Mouse (Mus musculus) CH12.LX (cell line): ENCODE data around the gene Fermt1. TPM values are rescaled to one million over a fixed set of nuclear protein-coding genes. Genes with fewer than 3 reads are reported as not detected.

ENCODE experiments used
- DNase-seq: peaks from one replicate; pipeline ENCODE4 v3.0.0-alpha.2; 2013; ENCODE audit errors: extremely low read depth
- H3K27ac ChIP-seq: 2 replicates; pipeline ENCODE4 v1.5.1; 2012; ENCODE audit warnings: low read depth, mild to moderate bottlenecking, control low read depth, moderate library complexity; ENCODE audit not compliant: insufficient read depth
- H3K27me3 ChIP-seq: replicated peaks from 2 replicates; pipeline ENCODE3; 2012; ENCODE audit warnings: inconsistent platforms
- H3K36me3 ChIP-seq, 2 experiments: replicated peaks in 1 of 2; 2 replicates each; pipeline versions ENCODE3 to v1.6.1; 2012; ENCODE audit warnings: inconsistent platforms in 1 of 2, low read length in 1 of 2, mild to moderate bottlenecking in 1 of 2, mixed read lengths in 1 of 2, moderate library complexity in 1 of 2; ENCODE audit not compliant: control insufficient read depth in 1 of 2, insufficient read depth in 1 of 2
- H3K4me1 ChIP-seq, 2 experiments: 2 replicates each; pipeline ENCODE4 v1.6.1; 2012; ENCODE audit warnings: inconsistent platforms in 1 of 2, moderate library complexity in 1 of 2; ENCODE audit not compliant: insufficient read depth in 2 of 2, control insufficient read depth in 1 of 2
- H3K4me2 ChIP-seq: 2 replicates; pipeline ENCODE4 v1.6.1; 2012; ENCODE audit warnings: low read depth, mild to moderate bottlenecking, control low read depth; ENCODE audit not compliant: poor library complexity, insufficient read depth, severe bottlenecking
- H3K4me3 ChIP-seq, 3 experiments: fragments of 150-350 bp in 1 of 3; sonication (generic) in 1 of 3; replicated peaks in 1 of 3; 2 replicates each; pipeline versions ENCODE3 to v1.5.1; 2011 to 2012; ENCODE audit warnings: low read depth in 2 of 3, low read length in 2 of 3, mild to moderate bottlenecking in 2 of 3, moderate library complexity in 2 of 3, control low read depth in 1 of 3, improper control_type of control experiment in 1 of 3, inconsistent platforms in 1 of 3, mixed read lengths in 1 of 3; ENCODE audit not compliant: poor library complexity in 1 of 3
- H3K79me2 ChIP-seq: replicated peaks from 2 replicates; pipeline ENCODE4 v1.6.1; 2012; ENCODE audit warnings: mild to moderate bottlenecking, moderate library complexity; ENCODE audit not compliant: control insufficient read depth, poor library complexity, insufficient read depth, severe bottlenecking; ENCODE audit errors: extremely low read depth
- H3K9ac ChIP-seq: 2 replicates; pipeline ENCODE4 v1.6.1; 2012; ENCODE audit warnings: low read depth, mild to moderate bottlenecking, control low read depth, moderate library complexity; ENCODE audit not compliant: insufficient read depth
- H3K9me3 ChIP-seq: replicated peaks from 2 replicates; pipeline ENCODE3; 2012; ENCODE audit warnings: low read length, inconsistent platforms, mixed read lengths
- CHD2 ChIP-seq: IDR thresholded peaks from 2 replicates; pipeline ENCODE4 v1.6.1; 2011; ENCODE audit warnings: low read length, improper control_type of control experiment
- CTCF ChIP-seq, 2 experiments: IDR thresholded peaks in 1 of 2; conservative IDR thresholded peaks in 1 of 2; 2 replicates each; pipeline ENCODE4 v1.5.1; 2011 to 2012; ENCODE audit warnings: low read depth in 2 of 2, low read length in 2 of 2, improper control_type of control experiment in 1 of 2, inconsistent platforms in 1 of 2, mild to moderate bottlenecking in 1 of 2, moderate library complexity in 1 of 2
- E2F4 ChIP-seq: IDR thresholded peaks from 2 replicates; pipeline ENCODE4 v1.6.1; 2011; ENCODE audit warnings: low read depth, low read length, improper control_type of control experiment; ENCODE audit not compliant: insufficient replicate concordance
- ELF1 ChIP-seq: IDR thresholded peaks from 2 replicates; pipeline ENCODE4 v1.6.1; 2014; ENCODE audit warnings: low read depth, mild to moderate bottlenecking, inconsistent platforms, low read length, improper control_type of control experiment
- EP300 ChIP-seq: IDR thresholded peaks from 2 replicates; pipeline ENCODE4 v1.6.1; 2011; ENCODE audit warnings: low read length, improper control_type of control experiment
- ETS1 ChIP-seq: conservative IDR thresholded peaks from 2 replicates; pipeline ENCODE4 v1.6.1; 2012; ENCODE audit warnings: low read depth, mild to moderate bottlenecking, inconsistent platforms, low read length, improper control_type of control experiment, moderate library complexity
- HCFC1 ChIP-seq: IDR thresholded peaks from 2 replicates; pipeline ENCODE4 v1.6.1; 2012; ENCODE audit warnings: low read depth, mild to moderate bottlenecking, inconsistent platforms, low read length, improper control_type of control experiment
- IRF4 ChIP-seq: IDR thresholded peaks from 2 replicates; pipeline ENCODE4 v1.6.1; 2014; ENCODE audit warnings: low read depth, mild to moderate bottlenecking, inconsistent platforms, low read length, improper control_type of control experiment
- JUN ChIP-seq: IDR thresholded peaks from 2 replicates; pipeline ENCODE4 v1.6.1; 2011; ENCODE audit warnings: low read depth, mild to moderate bottlenecking, low read length, improper control_type of control experiment, moderate library complexity; ENCODE audit not compliant: insufficient read depth
- KAT2A ChIP-seq: IDR thresholded peaks from 2 replicates; pipeline ENCODE4 v1.6.1; 2012; ENCODE audit warnings: low read length, improper control_type of control experiment, inconsistent platforms; ENCODE audit not compliant: insufficient replicate concordance
- MAX ChIP-seq: IDR thresholded peaks from 2 replicates; pipeline ENCODE4 v1.6.1; 2011; ENCODE audit warnings: low read length, improper control_type of control experiment
- MAZ ChIP-seq: IDR thresholded peaks from 2 replicates; pipeline ENCODE4 v1.6.1; 2012; ENCODE audit warnings: low read depth, mild to moderate bottlenecking, inconsistent platforms, low read length, improper control_type of control experiment, moderate library complexity
- NELFE ChIP-seq: IDR thresholded peaks from 2 replicates; pipeline ENCODE4 v1.6.1; 2011; ENCODE audit warnings: low read depth, low read length, improper control_type of control experiment
- NRF1 ChIP-seq: IDR thresholded peaks from 2 replicates; pipeline ENCODE4 v1.6.1; 2014; ENCODE audit warnings: low read depth, mild to moderate bottlenecking, inconsistent platforms, low read length, improper control_type of control experiment, moderate library complexity
- PAX5 ChIP-seq: IDR thresholded peaks from 2 replicates; pipeline ENCODE4 v1.6.1; 2012; ENCODE audit warnings: low read length, inconsistent platforms, mixed read lengths
- POLR2A ChIP-seq: IDR thresholded peaks from 2 replicates; pipeline ENCODE4 v1.6.1; 2011; ENCODE audit warnings: low read depth, mild to moderate bottlenecking, improper control_type of control experiment, low read length
- POLR2AphosphoS2 ChIP-seq: IDR thresholded peaks from 2 replicates; pipeline ENCODE4 v1.6.1; 2011; ENCODE audit warnings: low read depth, low read length, improper control_type of control experiment
- SIN3A ChIP-seq: IDR thresholded peaks from 2 replicates; pipeline ENCODE4 v1.6.1; 2012; ENCODE audit warnings: low read length, improper control_type of control experiment, inconsistent platforms
- USF2 ChIP-seq: conservative IDR thresholded peaks from 2 replicates; pipeline ENCODE4 v1.6.1; 2011; ENCODE audit warnings: low read depth, low read length, improper control_type of control experiment
- ZC3H11A ChIP-seq: IDR thresholded peaks from 2 replicates; pipeline ENCODE4 v1.6.1; 2012; ENCODE audit warnings: low read depth, mild to moderate bottlenecking, inconsistent platforms, low read length, improper control_type of control experiment
- ZMIZ1 ChIP-seq: IDR thresholded peaks from 2 replicates; pipeline ENCODE4 v1.6.1; 2012; ENCODE audit warnings: low read depth, mild to moderate bottlenecking, inconsistent platforms, low read length, improper control_type of control experiment
- ZNF384 ChIP-seq: IDR thresholded peaks from 2 replicates; pipeline ENCODE4 v1.6.1; 2012; ENCODE audit warnings: low read depth, low read length, improper control_type of control experiment, inconsistent platforms
- dilution Hi-C: fragments of 300-500 bp; cut with MboI; formaldehyde crosslinking; loops from 2 replicates; pipeline ENCODE4 v1.14.3; 2020; ENCODE audit warnings: low sequenced_read_pairs; ENCODE audit not compliant: extremely low pct_unique_long_range_greater_than_20kb, extremely low pct_ligation_motif_present
- in situ Hi-C: fragments of 300-500 bp; cut with MboI; formaldehyde crosslinking; loops from 3 replicates; pipeline ENCODE4 v1.14.3; 2019; ENCODE audit warnings: low sequenced_read_pairs, low pct_ligation_motif_present, low pct_unique_long_range_greater_than_20kb, mixed read lengths
- polyA plus RNA-seq: library from polyadenylated mRNA; unstranded; fragments of >175 nt; gene quantifications from 2 replicates; pipeline ENCODE4 v1.2.1, GENCODE M21; 2012; ENCODE audit warnings: low read depth; ENCODE audit not compliant: insufficient read length
- total RNA-seq, 2 experiments: library from RNA; depleted of rRNA; stranded (reverse); fragments of 300-350 nt in 1 of 2; fragments of >200 nt in 1 of 2; gene quantifications; 2 replicates each; pipeline ENCODE4 v1.2.3; 2012 to 2014

The Fermt1 gene
- total and polyA plus RNA-seq, 3 experiments = not detected

GRCm38 (mm10) chr2:132943997-132944396, 1.7 kb downstream of the Fermt1 start:
- no peaks in the 10 kb centered on the region for H3K9me3 ChIP-seq
- H3K27ac ChIP-seq = no peak overlapping the region
- DNase-seq = no peak
- H3K9ac ChIP-seq = no peak overlapping the region
- no peak overlapping the region for H3K4me2 ChIP-seq
- H3K36me3 ChIP-seq = no peaks in the 10 kb centered on the region
- H3K4me1 ChIP-seq = peaks cover 0 to 20% of the 10 kb centered on the region in 2 experiments; a peak in 3 of 4 replicates
- dilution Hi-C loops = no loop called here
- no peak for TF ChIP-seq PAX5
- TF ChIP-seq MAX = no peak
- no peak for TF ChIP-seq E2F4
- no peak for TF ChIP-seq ETS1
- TF ChIP-seq NRF1 = no peak
- TF ChIP-seq ZMIZ1 = no peak
- TF ChIP-seq MAZ = no peak
- TF ChIP-seq NELFE = no peak
- no peak for TF ChIP-seq ZNF384
- no peak for TF ChIP-seq POLR2A
- no peak for TF ChIP-seq HCFC1
- TF ChIP-seq EP300 = no peak
- TF ChIP-seq CHD2 = no peak
- TF ChIP-seq ZC3H11A = no peak
- no peaks in the 10 kb centered on the region for H3K79me2 ChIP-seq
- no peak overlapping the region for H3K4me3 ChIP-seq
- peaks cover 6% of the 10 kb centered on the region for H3K27me3 ChIP-seq
- in situ Hi-C loops = no loop called here

DNA sequence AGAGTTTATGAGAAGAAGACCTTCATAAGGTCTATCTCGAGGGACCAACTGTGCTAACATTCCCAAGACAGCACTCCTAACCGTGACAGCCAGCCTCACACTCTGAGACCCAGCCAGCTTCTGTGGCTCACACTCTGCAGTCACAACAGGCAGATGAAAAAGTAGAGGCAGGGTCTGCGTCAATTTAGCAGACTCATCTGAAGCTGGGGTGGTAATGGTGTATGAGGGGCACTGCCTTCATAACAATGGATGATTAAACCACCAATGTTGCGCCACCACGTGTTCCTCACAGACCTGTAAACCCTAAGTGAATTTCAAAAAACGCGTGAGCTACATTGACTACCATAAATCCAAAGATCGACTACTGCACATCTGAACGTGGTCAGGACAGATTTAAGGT, 2.1 kb downstream of the Fermt1 start:
- Histone ChIP-seq H3K4me1 (peaks cover 0 to 20% of the 10 kb centered on the region in 2 experiments; a peak in 3 of 4 replicates), H3K9ac (no peak overlapping the region), H3K9me3 (no peaks in the 10 kb centered on the region), H3K27me3 (peaks cover 6% of the 10 kb centered on the region), H3K79me2 (no peaks in the 10 kb centered on the region), H3K4me3 (no peak overlapping the region), H3K4me2 (no peak overlapping the region), H3K36me3 (no peaks in the 10 kb centered on the region), H3K27ac (no peak overlapping the region)
- DNase-seq = no peak
- dilution Hi-C loops = no loop called here
- in situ Hi-C loops = no loop called here
- TF ChIP-seq POLR2A (no peak), ETS1 (no peak)

DNA sequence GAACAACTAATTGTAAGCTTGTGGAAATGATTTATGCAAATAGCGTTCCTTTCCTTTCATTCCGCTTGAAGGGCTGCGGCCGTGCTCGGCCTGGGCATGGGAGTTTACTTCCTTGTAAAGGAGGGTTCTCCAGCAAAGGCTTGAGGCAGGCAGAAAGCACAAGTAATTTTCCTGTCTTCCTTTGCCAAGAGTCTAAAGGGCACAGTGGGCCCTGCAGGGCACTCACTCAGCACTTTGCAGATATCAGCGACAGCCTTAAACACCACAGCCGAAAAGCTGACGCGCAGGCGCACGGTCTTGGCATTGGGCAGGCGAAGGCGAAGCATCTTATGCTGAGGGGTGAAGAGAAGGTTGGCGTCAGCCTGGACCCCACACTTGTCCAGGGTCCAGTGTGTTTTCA, 6.7 kb downstream of the Fermt1 start:
- Histone ChIP-seq H3K27ac (no peak overlapping the region), H3K27me3 (peaks cover 11% of the 10 kb centered on the region), H3K9ac (no peak overlapping the region), H3K4me3 (no peak overlapping the region), H3K79me2 (no peaks in the 10 kb centered on the region), H3K36me3 (no peaks in the 10 kb centered on the region), H3K9me3 (no peaks in the 10 kb centered on the region), H3K4me2 (no peak overlapping the region), H3K4me1 (no peaks in the 10 kb centered on the region; a peak in 1 of 4 replicates)
- TF ChIP-seq IRF4 (no peak), USF2 (no peak), CTCF (conservative IDR thresholded peaks at IDR 0.05 in 1 of 2, IDR thresholded peaks at IDR 0.05 in 1 of 2; ENCODE audit: low read depth in 2 of 2, low read length in 2 of 2) (no peak), SIN3A (no peak), MAX (no peak), JUN (no peak), KAT2A (no peak), ELF1 (no peak), EP300 (no peak), POLR2AphosphoS2 (no peak)
- DNase-seq = no peak
- dilution Hi-C loops (no loop called here), in situ Hi-C loops (no loop called here)
